Mouse (Mus musculus) T-helper 2 cell (primary cell): Measurements from ENCODE around the gene Cit.

Experiments
- in situ Hi-C: fragments of 300-600 bp; cut with MboI, MseI; formaldehyde crosslinking; loops from one replicate; pipeline ENCODE4 v1.15.1; 2025; ENCODE audit warnings: high pct_unique_total_duplicates

Gene Cit

DNA sequence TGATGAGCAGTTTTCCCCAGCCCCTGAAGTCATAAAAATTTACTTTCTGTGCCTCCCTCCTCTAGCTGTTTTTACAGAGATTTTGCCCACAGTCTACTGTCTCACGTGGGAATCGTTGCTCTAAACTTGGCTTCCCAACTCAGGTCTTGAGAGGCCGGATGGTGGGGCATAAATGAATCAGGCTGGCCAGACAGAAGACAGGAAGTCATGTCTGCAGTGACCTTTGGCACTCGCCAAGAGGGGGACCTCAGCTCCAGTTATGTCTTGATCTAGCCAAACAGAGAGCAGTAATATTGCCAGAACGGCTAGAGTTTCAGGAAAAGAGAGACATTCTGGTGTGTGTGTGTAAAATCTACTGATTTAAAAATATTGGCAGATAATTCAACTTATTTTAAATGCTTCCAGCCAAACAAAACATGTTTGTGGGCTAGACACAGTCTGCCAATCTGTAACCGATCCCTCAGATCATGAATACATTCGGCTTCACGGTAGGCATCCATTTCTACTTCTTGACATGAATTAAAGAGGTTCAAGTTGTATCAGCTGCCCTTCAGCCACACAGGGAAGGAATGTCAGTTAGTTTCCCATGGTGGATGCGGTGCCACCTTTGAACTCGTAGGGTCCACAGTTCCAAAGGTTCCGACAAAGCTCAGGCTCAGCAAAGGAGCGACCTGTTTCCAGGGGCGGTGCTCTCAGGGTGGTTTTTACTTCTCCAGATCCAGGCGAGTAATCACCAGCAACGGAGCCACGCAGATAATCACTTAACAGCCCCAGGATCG, 5.4 kb downstream of the Cit start:
- in situ Hi-C loops = no loop called here

DNA sequence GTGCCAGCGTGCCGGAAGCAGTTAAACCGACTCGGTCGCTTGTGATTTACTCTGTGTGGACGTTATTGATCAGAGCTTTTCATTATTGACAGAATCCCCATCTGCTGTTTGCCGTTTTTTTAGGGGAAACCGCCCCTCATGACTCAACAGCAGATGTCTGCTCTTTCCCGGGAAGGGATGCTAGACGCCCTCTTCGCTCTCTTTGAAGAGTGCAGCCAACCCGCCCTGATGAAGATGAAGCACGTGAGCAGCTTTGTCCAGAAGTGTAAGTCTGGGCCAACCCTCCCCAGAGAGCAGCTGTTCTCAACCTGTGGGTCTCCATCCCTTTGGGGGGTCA, 5.9 kb downstream of the Cit start:
- in situ Hi-C loops = no loop called here

DNA sequence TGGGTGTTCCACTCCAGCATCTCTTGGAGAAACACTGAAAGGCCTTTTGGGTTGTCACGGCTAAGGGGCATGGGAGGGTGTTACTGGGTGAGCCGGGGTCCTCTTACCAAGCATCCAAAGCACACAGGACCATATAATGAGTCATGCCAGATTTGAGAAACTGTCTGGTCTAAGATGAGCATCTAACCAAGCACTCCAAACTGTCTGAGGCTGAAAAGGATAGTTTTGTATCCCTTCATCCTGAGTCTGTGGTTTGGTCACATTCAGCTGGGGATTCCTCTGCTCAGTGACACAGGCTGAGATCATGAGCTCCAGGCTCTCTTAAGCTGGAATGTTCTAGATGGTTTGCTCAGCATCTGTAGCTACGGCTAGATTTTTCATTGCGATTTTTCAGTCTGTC, 7.4 kb downstream of the Cit start:
- in situ Hi-C loops = no loop called here

DNA sequence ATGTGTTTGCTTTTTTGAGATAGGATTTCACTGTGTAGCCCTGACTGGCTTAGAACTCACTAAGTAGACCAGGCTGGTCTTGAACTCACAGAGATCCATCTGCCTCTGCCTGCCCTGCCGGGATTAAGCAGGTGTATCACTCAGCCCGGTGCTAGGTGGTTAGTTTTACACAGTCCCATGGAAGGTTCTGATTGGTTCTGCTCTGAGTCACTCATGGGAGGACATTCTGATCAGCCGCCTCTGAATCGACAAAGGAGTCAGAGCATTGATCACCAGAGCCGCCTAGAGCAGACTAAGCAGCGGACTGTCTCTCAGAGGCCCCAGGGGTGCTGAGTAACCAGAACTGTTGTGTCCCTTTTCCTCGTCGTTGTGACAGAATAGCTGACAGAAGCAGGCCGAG, 8.6 kb downstream of the Cit start:
- in situ Hi-C loops = no loop called here

DNA sequence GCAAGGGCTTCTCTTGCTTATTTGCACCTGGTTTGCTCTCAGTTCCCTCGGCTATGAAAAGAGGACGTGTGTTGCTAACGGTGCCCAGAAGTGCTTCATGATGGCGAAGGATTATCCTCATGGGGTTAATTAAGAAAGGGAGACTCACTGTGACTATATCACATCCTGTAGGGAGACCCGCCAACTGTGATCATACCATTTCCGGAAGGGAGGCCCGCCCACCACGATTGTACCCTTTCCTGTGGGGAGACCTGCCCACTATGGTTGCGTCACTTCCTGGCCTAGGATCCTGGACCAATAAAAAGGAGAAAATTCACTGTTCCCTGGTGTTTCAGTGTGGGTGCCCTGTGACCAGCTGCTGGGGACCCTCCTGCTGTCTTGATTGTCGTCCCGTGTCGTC, 9.3 kb downstream of the Cit start:
- in situ Hi-C loops = no loop called here

DNA sequence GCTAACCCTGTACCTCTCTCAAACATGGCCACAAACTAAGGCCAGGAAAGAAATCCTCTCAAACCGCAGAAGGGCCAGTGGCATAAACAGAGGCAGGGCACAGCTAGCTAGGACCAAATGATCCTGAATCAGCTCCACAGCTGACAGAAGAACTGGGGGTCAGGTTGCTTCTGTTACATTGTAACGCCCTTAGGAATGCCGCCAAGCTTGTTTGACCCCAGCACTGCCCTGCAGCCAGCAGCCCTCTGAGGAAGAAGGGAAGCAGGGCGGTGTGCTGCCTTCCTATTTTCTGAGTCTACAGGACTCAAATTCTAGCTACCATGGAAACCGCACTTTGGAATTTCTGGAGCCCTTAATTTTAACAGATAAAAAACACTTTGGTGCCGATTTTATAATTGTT, 13.6 kb downstream of the Cit start:
- in situ Hi-C loops = no loop called here

DNA sequence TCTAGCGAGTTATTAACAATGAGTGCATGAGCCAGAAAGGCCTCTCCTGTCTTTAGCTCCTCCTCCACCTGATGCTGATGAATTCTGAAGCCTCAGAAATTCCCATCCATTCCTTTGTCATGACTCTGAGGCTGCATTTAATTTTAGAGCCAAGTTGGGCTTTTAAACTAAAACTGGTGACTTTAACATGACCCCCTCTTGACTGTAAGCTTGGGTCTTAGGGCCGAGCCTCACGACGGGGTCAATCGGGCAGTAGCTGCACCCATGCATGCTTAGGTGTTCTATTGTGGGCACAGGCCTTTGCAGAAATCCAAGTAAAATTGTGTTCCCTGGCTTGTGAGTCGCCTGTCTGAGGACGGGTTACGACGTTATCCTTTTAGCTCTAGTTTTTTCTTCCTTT, 14.4 kb downstream of the Cit start:
- in situ Hi-C loops = no loop called here

DNA sequence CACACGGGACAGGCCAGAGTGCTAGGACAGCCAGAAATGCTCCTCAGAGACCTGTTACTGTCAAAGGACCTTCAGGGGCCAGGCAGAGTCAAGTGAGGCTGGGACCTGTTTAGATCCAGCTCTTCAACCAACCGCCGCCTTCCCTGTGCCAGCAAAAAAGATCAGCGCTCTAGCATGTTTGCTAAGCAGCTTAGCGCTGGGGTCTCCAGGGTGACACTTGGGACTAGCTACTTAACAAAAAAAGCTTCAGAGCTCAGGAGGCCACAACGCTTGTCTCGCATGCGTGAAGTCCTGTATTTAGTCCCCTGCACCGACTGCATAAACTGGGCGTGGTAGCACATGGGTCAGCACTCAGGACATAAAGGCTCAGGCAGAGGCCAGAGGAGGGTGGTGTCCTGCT, 16.9 kb downstream of the Cit start:
- in situ Hi-C loops = no loop called here

DNA sequence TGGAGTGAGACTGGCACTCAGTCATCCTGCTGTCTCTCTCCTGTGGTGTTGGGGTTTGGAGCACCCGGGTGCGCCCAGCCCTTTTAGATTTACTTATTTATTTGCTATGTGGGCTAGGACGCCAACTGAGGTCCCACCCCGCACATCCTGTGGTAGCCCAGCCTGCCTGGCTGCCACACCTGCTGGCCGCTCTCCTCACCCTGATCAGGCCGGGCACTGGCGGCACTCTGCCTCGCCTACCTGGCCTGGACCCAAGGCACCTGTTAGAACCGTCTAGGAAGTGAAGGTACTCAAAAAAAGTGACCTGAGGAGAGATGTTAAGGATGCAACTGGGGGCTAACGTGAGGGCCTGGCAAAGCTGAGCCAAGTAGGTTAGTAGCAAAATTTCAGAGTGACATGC, 17.4 kb downstream of the Cit start:
- in situ Hi-C loops = no loop called here

DNA sequence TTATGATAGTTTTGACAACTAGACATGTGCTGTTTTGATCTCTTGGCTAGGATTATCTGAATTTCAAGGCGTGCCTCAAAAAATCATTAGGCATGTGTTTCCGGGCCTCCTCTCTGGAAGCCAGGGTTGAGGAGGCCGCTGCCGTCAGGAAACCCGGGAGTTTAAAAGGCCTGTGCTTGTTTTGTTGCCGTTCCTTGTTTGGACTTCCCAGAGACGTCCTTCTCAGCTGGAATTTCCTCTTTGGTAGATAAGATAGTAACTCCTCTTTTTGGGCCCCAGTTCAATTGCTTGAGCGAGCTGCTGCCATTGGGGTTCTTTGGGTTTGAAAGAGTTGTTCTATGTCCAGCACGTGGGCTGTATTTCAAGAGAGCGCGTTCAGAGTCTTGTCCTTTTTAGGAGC, 21.2 kb downstream of the Cit start:
- in situ Hi-C loops = no loop called here

DNA sequence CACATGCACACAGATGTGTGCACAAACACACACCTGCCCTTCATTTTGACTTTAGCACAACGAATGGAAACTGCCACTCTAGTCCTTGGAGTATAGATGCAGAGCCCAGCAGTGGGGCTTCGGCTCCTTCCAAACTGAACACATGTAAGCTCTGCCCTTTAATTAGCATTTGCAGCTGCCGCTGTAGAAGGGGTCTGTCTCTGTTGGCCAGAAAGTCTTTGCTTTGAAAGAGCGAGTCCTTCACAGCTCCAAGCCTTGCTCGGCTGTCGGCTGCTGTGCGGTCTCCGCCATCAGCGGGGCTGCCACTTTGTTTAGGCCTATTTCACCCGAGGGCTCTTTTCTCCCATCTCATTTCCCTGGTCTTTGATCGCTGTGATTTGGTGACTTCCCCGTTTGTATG, 23.5 kb downstream of the Cit start:
- in situ Hi-C loops = no loop called here

DNA sequence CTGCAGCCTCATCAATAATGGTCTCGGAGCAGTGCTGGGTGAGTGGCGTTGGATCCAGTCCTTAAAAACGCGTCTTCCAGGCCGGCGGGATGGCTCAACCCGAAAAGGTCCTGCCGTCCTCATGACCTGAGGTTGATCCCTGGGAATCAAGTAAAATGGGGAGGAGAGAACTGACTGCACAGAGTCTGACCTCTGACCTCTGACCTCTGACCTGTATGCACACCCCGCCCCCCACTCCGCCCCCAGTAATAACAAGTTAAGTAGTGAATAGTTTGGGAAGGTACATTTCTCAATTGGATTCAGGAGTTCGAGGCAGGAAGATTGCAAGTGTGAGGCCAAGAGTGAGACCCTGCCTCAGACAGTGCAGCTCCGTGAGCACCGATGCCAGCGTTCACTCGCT, 24.1 kb downstream of the Cit start:
- in situ Hi-C loops = no loop called here

DNA sequence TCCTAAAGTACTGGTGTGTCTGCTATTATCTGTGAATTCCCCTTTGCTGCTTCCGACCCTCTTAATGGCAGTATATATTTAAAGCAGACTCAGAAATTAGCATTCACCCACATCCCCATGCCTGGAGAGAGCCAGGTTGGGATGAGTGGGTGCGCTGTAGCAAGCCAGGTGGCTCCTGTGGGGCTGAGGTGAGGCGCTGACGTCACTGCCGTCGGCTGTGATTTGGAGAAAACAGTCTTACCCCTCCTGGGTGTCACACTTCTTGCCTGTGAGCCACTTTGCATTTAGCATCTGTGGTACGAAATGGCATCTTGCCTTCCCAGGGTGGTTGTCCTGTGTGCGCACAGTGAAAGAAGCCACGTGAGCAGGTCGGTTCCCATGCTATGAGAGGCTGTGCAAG, 26.1 kb downstream of the Cit start:
- in situ Hi-C loops = no loop called here

DNA sequence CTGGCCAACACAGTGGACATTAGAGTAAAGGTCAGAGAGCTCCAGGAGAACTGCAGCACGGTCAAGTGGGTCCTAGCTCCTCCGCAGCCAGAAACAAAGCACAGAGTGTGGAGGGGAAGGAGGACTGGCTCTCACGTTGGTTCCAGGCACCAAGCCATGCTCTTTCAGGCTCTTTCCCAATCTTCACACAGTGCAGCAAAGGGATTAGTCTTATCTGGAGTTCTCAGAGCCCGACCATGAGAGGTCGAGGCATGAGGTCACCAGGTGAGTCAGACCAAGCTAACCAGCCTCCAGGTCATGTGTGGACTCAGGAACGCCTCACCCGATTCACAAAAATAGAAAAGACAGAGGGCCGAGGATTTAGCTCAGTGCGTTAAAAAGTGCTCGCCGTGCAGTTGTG, 27.0 kb downstream of the Cit start:
- in situ Hi-C loops = no loop called here

DNA sequence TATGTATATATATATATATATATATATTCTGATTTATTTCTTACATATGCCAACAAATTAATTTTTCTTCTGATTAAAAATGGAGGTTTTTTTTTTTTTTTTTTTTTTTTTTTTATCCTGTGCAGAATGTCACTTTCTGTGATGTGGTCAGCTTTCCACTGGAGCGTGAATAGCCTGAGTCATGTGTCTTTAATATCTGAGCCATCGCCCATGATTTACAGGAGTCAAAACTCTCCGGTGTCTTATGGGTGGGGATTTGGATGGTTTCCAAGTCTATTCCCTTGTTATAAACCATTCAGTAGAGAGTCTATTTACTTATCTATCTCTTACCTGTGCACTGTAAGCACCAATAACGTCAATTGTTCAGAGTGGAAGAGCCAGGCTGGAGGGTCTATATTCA, 27.9 kb downstream of the Cit start:
- in situ Hi-C loops = no loop called here

DNA sequence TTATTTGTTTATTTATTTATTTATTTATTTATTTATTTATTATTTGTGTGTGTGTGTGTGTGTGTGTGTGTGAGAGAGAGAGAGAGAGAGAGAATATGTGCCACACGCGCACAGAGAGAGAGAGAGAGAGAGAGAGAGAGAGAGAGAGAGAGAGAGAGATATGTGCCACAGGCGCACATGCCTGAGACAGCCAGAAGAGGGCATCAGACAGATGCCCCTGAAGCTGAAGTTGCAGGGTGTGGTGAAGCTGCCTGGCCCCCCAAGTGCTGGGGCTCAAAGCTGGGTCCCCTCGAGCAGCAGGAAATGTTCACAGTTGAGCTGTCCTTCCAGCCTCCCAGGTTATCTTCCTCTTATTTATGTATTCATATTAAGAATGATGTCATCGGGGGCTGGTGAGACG, 32.3 kb downstream of the Cit start:
- in situ Hi-C loops = no loop called here

DNA sequence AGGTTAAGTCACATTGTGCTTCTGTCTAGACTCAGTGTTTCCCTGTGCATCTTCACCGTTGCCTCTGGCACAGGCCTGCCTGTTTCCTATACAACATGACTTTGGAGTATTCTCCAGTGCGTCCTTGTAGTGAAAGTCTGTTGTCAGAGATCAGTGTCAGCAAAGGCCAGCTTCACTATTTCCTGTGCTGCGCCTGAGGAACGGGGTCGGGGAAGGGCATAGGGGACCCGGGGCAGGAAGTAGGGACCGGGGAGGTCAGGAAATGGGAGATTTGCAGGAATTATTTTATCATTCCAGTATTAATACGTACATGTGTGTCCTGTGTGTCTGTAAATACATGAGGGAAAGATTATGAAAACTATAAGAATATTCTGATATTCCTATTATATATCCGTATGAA, 37.1 kb downstream of the Cit start:
- in situ Hi-C loops = no loop called here

DNA sequence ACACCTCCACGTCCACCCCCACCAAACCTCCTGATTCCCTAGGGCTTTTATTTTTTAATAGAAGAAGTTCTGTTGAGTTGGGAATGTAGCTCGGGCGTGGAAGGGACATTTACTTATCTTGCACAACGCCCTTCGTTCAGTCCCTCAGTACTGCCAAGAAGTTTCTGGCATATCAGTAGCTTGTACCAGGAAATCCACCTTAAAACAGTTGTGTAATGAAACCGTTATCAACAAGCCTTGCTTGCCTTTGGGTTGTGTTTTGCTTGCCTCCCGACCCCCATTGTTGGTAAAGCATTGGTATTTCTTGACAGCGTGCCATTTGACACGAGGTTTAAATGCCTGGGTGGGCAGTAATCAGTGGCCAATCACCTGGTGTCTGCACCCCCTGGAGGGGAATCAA, 39.4 kb downstream of the Cit start:
- in situ Hi-C loops = no loop called here

DNA sequence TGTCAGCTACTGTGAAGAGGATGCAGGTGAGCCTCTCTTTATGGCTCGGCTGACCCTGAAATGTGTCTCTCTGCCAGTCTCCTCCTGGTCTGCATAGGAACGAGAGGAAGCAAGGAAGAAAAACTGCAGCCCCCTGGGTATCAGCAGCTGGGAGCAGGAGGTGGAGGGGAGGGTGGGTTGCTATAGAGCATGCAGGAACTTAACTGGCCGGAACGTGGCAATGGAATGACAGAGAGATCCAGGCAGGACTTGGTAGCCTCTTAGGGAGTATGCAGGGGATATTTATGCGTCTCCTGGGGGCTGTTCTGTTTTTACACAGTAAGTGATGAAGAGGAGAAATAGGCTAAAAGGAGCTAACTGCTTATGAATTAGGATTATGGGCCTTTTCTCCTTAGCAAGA, 48.7 kb downstream of the Cit start:
- in situ Hi-C loops = no loop called here

DNA sequence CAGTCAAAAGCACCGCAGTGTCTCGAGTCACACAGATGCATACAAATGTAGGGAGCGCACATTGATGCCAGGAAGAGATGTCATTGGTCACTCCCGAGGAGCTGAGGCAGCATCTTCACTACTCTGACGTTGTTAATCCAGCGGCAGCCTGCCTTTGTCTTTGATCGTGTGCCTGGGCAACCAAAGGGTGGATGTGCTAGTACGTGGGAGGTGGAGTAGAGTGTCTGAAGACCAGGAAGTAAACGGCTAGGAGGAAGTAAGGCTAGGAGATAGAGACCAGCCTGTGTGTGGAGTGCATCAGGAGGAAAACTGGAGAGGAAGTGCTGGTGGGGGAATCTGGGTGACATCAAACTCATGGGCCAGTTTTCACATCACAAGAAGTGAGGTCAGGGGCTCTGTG, 52.0 kb downstream of the Cit start:
- in situ Hi-C loops = no loop called here

DNA sequence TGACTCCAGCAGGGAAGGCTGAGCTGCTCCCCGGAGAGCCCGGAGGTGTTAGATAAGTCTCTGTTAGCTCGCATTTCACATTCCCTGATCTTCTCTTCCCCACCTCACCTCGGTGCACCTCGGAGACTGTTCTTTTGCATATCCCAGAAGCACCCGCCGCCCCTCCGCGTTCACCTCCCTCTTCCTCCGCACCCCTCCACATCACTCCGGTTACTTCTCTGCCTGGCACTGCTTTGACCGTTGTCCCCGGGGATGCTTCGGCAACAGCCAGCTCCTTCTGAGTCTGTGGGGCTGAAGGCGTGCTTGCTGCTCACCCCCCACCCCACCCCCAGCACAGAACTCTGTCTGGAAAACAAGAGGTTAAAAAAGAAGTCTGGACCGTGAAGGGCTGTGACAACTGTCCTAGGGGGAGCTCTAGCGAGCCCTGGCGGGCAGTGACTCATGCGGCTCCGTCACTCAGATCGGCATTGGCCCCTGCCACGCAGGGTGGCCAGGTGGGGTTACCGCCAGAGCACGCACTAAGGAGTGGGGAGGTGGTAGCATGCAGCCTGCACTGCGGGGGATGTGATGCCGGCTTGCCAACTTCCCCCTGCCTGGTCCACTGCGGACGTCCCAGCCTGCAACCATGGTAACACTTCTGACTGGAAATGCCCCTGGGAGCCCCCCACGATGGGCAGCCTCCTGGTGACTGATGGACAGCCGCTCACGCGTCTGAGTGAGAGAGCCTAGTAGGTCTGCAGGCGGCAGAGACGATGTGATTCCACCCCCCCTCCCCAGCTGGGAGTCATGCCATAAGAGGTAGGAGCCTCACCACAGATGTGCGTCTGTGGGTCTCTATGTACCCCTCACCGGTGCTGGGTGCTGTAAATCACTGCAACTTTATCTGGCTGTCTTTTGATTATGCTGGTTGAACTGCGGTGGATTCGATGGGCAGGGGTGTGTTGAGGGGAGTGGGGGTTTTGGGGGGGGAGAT, 62.2 kb downstream of the Cit start:
- in situ Hi-C loops = no loop called here

DNA sequence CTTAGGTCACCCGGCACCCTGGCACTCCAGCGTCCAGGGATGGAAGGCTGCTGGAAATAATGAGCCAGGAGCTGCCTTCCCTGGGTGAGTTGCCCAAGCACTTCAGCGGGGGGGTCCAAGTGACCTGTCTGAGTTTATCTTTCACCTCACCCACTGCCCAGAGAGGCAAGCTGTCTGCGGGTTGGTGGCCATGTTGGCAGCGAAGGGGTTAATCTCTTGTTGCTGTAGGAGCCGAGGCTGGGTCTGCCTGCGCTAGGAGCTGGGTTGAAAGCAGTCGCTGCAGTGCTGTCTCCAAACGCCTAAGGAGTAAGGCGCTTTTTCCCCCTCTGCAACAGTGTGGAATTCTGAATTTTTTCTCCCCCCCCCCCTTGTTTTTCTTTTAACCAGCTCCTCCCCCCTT, 63.2 kb downstream of the Cit start:
- in situ Hi-C loops = no loop called here

DNA sequence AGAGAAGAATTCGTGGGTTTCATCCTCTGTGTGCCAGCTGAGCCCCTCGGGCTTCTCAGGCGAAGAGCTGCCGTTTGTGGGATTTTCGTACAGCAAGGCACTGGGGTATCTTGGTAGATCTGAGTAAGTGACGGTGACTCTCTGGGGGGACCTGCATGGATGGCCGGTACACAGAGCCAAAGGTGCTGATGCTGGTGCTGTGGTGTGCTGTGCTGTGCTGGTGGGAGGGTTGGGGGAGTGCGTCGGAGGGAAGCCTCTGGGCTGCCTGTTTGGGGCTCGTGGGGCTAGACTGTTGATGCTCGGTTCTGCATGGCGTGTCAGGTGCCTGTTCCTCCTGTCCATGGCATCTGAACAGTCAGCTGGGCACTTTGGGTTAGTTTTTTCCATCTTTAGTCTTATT, 63.6 kb downstream of the Cit start:
- in situ Hi-C loops = no loop called here
